Mouse (Mus musculus) liver, embryonic 13.5 days (tissue): ENCODE results near the gene Ebf1. TPM values are rescaled to one million over a fixed set of nuclear protein-coding genes. Genes with fewer than 3 reads are reported as not detected.

Source experiments
- ATAC-seq: fragments of 200-750 bp; cut with Nextera tagmentation; 2 replicates; pipeline ENCODE4 v1.8.0; 2017; ENCODE audit warnings: low read depth, mild to moderate bottlenecking, moderate number of reproducible peaks, moderate library complexity
- DNase-seq: peaks from one replicate; pipeline ENCODE4 v3.0.0; 2022
- H3K27ac ChIP-seq: fragments of 300-500 bp; sonication (generic); 2 replicates; pipeline ENCODE4 v1.5.1; 2015; ENCODE audit warnings: moderate library complexity, mild to moderate bottlenecking, inconsistent platforms
- H3K27me3 ChIP-seq: fragments of 300-500 bp; sonication (generic); 2 replicates; pipeline ENCODE4 v1.6.1; 2015; ENCODE audit warnings: mild to moderate bottlenecking, inconsistent platforms
- H3K36me3 ChIP-seq: fragments of 300-500 bp; sonication (generic); 2 replicates; pipeline ENCODE4 v1.6.1; 2015; ENCODE audit warnings: mild to moderate bottlenecking, inconsistent platforms
- H3K4me1 ChIP-seq: fragments of 300-500 bp; sonication (generic); replicated peaks from 2 replicates; pipeline ENCODE4 v1.6.1; 2015; ENCODE audit warnings: inconsistent platforms
- H3K4me2 ChIP-seq: fragments of 300-500 bp; sonication (generic); 2 replicates; pipeline ENCODE4 v1.6.1; 2015; ENCODE audit warnings: inconsistent platforms, mild to moderate bottlenecking, moderate library complexity
- H3K4me3 ChIP-seq: fragments of 300-500 bp; sonication (generic); replicated peaks from 2 replicates; pipeline ENCODE4 v1.5.1; 2015; ENCODE audit warnings: mild to moderate bottlenecking, inconsistent platforms
- H3K9ac ChIP-seq: fragments of 300-500 bp; sonication (generic); 2 replicates; pipeline ENCODE4 v1.6.1; 2015; ENCODE audit warnings: mild to moderate bottlenecking, inconsistent platforms
- H3K9me3 ChIP-seq: fragments of 300-500 bp; sonication (generic); replicated peaks from 2 replicates; pipeline ENCODE4 v1.6.1; 2016; ENCODE audit warnings: inconsistent platforms
- WGBS: fragments of 180-500 bp; shearing (Covaris S2); methylation state at CpG from one replicate; pipeline ENCODE4 v1.1.7; 2015; ENCODE audit not compliant: insufficient replicate concordance; 5-methylcytosine and 5-hydroxymethylcytosine counted together
- polyA plus RNA-seq: library from polyadenylated mRNA; unstranded; fragments of >200 nt; fragmentation: Nextera tagmentation; extraction: Ambion mirVana; gene quantifications from 2 replicates; pipeline ENCODE4 v1.2.1, GENCODE M21; 2015

Gene Ebf1
- polyA plus RNA-seq, 1 experiment from 2014 or later, result 0.31 TPM

DNA sequence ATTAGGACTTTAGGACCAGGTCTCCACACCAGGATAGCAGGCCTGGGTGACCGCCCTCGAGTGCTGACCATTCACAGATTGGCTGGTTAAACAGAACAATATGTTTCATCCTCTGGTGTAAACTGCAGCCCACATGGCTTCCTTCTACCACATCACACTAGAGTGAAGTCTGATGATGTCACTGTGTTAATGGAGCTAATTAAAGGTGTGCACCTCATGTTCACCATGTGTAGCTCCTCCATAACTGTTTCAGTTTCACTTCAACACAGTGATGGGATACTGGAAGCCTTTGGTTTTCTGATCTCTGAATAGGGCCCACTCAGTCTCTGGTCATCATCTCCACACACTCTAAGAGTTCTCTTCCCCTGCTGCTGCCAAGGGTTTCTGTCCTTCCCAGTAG is 158.4 kb downstream of the Ebf1 start:
- no peak overlapping the region for H3K4me3 ChIP-seq
- ATAC-seq (no peak), DNase-seq (no peak)
- no peak overlapping the region for H3K4me2 ChIP-seq
- H3K4me1 ChIP-seq, result no peaks in the 10 kb centered on the region
- H3K9me3 ChIP-seq, result no peaks in the 10 kb centered on the region
- H3K27me3 ChIP-seq, result no peaks in the 10 kb centered on the region
- no peaks in the 10 kb centered on the region for H3K36me3 ChIP-seq
- H3K9ac ChIP-seq, result no peak overlapping the region
- no peak overlapping the region for H3K27ac ChIP-seq
- 74% methylated on average over 2 of the region's 2 CpGs for WGBS

DNA sequence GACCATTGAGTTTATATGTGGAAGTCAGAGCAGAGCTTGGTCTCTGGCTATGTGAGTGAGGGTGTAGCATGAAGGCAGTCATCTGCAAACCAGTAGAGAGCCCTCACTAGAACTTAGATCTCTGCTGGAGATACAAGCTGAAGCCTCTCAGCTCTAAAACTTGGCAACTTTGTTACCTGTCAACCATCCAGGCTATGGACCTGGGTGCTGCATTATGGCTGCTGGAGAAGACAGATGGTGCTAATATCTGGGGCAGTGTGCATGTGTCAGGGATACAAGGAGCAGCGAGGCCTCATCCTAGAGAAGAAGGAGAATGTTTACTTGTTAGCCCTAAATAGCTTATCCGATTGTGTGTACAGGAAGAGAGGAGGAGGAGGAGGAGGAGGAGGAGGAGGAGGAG is 159.4 kb downstream of the Ebf1 start:
- WGBS, result 57% methylated on average over 1 of the region's 2 CpGs
- ATAC-seq, result no peak

DNA sequence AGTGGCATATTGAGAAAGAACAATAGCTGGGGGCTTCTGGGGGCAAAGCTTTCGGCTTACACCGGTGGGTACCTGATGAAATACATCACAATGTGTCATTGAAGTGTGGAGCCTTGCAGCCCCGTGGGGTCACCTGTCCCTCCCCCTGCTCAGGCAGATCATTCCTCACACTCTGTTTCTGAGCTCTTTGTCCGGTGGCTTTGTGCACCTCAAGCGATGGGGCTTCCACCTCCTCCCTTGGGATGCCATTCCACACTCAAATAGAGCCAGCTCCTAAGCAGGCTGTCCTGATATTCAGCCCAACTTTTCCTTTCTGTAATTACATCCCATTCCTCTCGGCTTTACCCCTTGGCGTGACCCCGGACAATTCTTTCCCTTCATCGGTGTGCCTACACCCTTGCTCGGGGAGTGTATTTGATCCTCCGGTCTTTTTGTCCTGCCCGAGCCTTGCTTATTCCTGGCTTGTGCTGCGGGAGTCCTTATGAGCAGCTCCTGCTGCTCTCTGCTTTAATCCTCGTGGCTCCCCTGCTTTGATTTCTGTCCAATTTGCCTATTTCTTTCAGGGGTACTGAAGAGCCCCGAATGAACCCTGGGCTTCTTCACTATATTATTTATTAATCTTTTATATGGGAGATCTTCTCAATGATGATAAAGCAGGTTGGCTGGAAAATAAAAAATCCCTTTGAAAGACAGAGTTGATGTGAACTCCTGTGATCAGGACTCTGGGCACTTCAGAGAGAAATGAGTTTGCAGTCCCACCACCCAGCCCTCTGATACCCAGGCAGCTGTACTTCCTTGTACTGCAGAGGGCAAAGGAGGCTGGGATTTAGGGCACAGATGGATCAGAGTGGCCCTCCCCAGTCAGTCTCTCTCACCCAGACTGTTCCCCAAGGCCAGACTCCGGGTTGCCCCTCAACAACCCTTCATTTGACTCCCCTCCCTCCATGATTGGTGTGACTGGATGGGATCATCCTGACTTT is 160.5 kb downstream of the Ebf1 start:
- Histone ChIP-seq H3K4me1 (no peaks in the 10 kb centered on the region), H3K9me3 (no peaks in the 10 kb centered on the region), H3K27ac (no peak overlapping the region), H3K4me2 (no peak overlapping the region), H3K4me3 (no peak overlapping the region), H3K36me3 (no peaks in the 10 kb centered on the region), H3K27me3 (no peaks in the 10 kb centered on the region), H3K9ac (no peak overlapping the region)
- ATAC-seq (no peak), DNase-seq (no peak)
- 60% methylated on average over 16 of the region's 16 CpGs for WGBS

More for the DNA sequence above, 159.4 kb downstream of the Ebf1 start:
- H3K4me1 ChIP-seq, result no peaks in the 10 kb centered on the region
- no peak overlapping the region for H3K4me3 ChIP-seq
- H3K4me2 ChIP-seq, result no peak overlapping the region
- H3K9me3 ChIP-seq, result no peaks in the 10 kb centered on the region
- H3K9ac ChIP-seq, result no peak overlapping the region
- no peaks in the 10 kb centered on the region for H3K27me3 ChIP-seq
- DNase-seq, result no peak
- H3K36me3 ChIP-seq, result no peaks in the 10 kb centered on the region
- no peak overlapping the region for H3K27ac ChIP-seq

DNA sequence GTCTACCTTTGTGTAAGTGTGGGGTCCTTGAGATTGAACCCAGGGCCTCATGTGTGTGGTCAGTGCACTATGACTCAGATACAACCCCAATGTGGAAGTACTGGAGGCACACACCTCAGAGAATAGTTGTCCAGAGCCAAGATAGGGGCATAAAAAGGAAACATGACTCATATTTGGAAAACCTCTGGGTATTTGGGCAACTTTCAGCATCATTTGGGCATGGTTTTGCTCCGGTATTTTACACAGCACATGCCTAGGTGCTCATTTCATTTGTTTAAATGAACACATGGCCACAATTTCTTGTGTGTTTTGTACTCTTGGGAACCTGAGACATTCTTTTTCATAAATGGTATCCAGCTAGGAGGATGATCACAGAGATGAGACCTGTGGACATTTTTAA is 161.9 kb downstream of the Ebf1 start:
- H3K27ac ChIP-seq, result no peak overlapping the region
- no peaks in the 10 kb centered on the region for H3K36me3 ChIP-seq
- H3K9ac ChIP-seq, result no peak overlapping the region
- H3K4me1 ChIP-seq, result no peaks in the 10 kb centered on the region
- H3K9me3 ChIP-seq, result no peaks in the 10 kb centered on the region
- H3K27me3 ChIP-seq, result no peaks in the 10 kb centered on the region
- no peak for DNase-seq
- no peak overlapping the region for H3K4me2 ChIP-seq
- no peak for ATAC-seq
- 54% methylated on average over 1 of the region's 1 CpGs for WGBS
- H3K4me3 ChIP-seq, result no peak overlapping the region

DNA sequence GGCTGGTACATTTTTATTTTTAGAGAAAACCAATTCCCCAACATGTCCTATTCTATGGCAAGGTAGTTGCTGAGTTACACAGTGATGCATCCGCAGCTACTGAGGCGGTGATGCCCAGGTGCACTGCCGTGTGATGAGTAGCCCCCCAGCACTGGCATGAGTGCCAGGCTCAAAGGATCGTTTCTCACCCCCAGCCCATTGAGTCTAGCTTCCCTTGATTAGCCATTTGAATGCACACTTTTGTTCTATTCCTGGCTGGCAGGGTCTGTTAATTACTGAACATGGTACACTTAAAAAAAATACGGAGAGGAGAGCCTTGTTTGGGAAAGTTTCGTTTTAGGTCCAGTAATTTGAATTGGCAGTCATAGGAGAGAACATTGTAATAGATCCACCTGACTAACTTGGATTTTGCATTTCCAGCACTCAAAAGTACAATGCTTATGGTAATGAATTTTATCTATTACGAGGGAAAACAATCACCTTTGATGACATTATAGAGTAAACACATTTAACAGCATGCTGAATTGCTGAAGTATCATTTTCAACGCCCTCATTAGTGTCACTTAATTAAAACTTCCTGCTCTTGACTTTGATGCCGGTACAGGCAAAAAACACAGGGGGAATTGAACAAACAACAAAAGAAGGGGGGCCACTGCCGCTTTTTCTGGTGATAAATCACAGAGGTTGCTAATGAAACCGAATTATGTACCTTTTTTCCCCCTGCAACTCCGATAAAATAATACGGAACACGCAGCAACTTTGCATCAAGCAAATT is 167.3 kb downstream of the Ebf1 start:
- whole genome bisulfite sequencing, result 72% methylated on average over 14 of the region's 14 CpGs
- H3K4me1 ChIP-seq, result no peaks in the 10 kb centered on the region
- H3K27ac ChIP-seq, result no peak overlapping the region
- H3K9ac ChIP-seq, result no peak overlapping the region
- ATAC-seq (no peak), DNase-seq (no peak)
- no peaks in the 10 kb centered on the region for H3K27me3 ChIP-seq
- H3K9me3 ChIP-seq, result no peaks in the 10 kb centered on the region
- no peaks in the 10 kb centered on the region for H3K36me3 ChIP-seq
- H3K4me2 ChIP-seq, result no peak overlapping the region
- H3K4me3 ChIP-seq, result no peak overlapping the region

DNA sequence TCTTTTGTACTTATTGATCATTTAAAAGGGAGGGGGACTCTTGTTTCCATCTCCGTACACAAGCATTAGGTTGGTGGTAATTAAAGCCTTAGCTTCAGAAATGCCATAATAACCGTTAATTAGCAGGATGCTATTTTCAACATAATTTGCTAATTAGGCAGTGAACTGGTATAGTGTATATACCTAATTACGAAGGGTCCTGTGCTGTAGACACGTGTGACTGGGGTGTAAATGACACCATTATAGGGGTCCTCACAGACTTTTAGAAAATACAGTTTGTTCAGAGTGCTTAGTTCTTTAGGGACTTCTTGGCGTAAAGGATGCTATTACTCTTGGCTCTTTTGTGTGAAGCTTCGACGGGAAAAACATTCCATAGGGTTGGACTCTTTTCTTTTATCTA is 167.9 kb downstream of the Ebf1 start:
- no peak for ATAC-seq
- H3K9me3 ChIP-seq, result no peaks in the 10 kb centered on the region
- WGBS, result 64% methylated on average over 7 of the region's 7 CpGs

DNA sequence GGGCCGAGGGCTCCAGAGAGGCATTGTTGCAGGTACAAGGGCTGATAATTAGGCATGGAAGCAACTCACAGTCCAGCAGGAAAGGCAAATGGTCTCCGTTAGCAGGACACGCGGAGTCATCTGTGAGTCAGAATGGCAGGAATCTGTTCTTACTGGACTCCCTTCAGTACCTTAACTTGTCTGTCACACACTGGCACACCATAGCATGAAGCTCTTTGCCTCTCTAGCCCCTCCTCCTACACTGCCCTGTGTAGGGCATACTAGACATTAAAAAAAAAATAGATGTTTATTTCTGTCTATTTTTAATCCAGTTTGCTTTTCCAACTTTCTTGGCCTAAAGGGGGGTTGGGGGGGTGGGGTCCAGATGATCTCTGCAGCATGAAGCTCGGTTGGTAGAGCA is 168.4 kb downstream of the Ebf1 start:
- H3K9ac ChIP-seq, result no peak overlapping the region
- no peaks in the 10 kb centered on the region for H3K9me3 ChIP-seq
- no peaks in the 10 kb centered on the region for H3K36me3 ChIP-seq
- WGBS, result 67% methylated on average over 5 of the region's 5 CpGs
- H3K27ac ChIP-seq, result no peak overlapping the region
- ATAC-seq, result no peak
- no peak for DNase-seq
- H3K4me1 ChIP-seq, result no peaks in the 10 kb centered on the region
- H3K27me3 ChIP-seq, result no peaks in the 10 kb centered on the region
- H3K4me2 ChIP-seq, result no peak overlapping the region
- no peak overlapping the region for H3K4me3 ChIP-seq

More for the DNA sequence above, 167.9 kb downstream of the Ebf1 start:
- Histone ChIP-seq H3K27ac (no peak overlapping the region), H3K9ac (no peak overlapping the region), H3K4me3 (no peak overlapping the region), H3K4me1 (no peaks in the 10 kb centered on the region), H3K27me3 (no peaks in the 10 kb centered on the region), H3K4me2 (no peak overlapping the region), H3K36me3 (no peaks in the 10 kb centered on the region)
- no peak for DNase-seq

DNA sequence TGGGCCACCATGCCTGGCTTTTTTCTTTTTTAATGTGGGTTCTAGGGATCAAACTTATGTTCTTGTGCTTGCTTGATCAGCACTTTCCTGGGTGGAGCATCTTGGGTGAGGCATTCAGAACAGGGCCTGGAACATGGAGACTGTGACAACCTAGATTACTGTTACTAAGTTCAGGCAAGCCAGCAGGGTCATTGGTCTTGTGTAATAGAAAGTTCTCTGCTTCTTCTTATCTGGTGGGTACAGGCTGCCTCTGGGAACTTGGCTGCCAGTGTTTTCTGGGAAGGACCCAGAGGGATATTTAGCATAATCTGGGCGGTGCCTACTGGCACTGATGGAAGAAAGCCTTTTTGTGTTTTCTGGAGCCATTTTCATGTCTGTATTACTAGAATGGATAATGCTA is 170.9 kb downstream of the Ebf1 start:
- H3K27me3 ChIP-seq, result no peaks in the 10 kb centered on the region
- H3K9ac ChIP-seq, result no peak overlapping the region
- no peaks in the 10 kb centered on the region for H3K4me1 ChIP-seq
- peak; percentile 13 for DNase-seq
- H3K27ac ChIP-seq, result no peak overlapping the region
- ATAC-seq, result peak; percentile 64
- H3K9me3 ChIP-seq, result no peaks in the 10 kb centered on the region
- no peak overlapping the region for H3K4me3 ChIP-seq
- 61% methylated on average over 1 of the region's 1 CpGs for WGBS
- no peaks in the 10 kb centered on the region for H3K36me3 ChIP-seq
- no peak overlapping the region for H3K4me2 ChIP-seq

DNA sequence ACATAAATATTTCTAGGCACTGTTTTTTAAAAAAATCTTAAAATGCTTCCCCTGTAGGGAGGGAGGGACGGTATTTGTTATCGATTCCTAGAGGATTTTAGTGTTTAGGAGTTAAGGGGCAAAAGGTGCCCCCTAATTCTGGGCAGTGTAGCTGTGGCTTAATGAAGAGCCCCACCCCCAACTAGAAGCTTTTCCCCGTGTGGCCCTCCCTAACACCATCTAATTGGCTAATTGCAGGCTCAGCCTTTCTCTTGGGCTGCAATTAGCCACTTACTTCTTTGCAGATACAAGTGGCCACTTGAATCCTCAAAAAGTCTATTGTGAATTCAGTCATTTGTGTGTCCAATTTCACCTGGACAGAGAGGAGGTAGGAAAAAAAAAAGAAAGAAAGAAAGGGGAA is 175.7 kb downstream of the Ebf1 start:
- 30% methylated on average over 3 of the region's 3 CpGs for WGBS
- ATAC-seq, result no peak
- Histone ChIP-seq H3K4me1 (no peaks in the 10 kb centered on the region), H3K27ac (no peak overlapping the region), H3K27me3 (no peaks in the 10 kb centered on the region), H3K4me2 (no peak overlapping the region), H3K36me3 (no peaks in the 10 kb centered on the region), H3K4me3 (no peak overlapping the region), H3K9ac (no peak overlapping the region), H3K9me3 (no peaks in the 10 kb centered on the region)
- DNase-seq, result no peak

DNA sequence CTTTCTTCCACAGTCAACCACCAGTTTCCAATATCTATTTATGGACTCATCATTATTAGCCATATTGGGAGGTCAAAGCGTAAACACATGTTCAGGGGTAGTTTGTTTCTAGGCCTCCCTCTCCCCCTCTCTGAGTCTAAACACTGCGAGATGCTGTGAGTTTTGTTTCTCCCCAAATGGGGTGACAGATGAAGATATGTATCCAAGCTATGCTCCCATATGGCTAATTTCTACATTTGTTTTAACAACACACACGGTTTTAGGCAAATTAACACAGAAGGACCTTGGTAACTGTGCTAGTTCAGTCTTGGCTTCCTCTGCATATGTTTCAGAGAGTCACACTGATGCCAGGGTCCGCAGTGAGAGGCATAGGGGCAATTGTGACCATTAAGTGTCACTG is 177.8 kb downstream of the Ebf1 start:
- Histone ChIP-seq H3K4me3 (no peak overlapping the region), H3K27ac (no peak overlapping the region), H3K27me3 (no peaks in the 10 kb centered on the region), H3K4me2 (no peak overlapping the region), H3K4me1 (no peaks in the 10 kb centered on the region), H3K9me3 (no peaks in the 10 kb centered on the region), H3K36me3 (no peaks in the 10 kb centered on the region), H3K9ac (no peak overlapping the region)
- DNase-seq (no peak), ATAC-seq (no peak)
- WGBS, result 68% methylated on average over 4 of the region's 4 CpGs

DNA sequence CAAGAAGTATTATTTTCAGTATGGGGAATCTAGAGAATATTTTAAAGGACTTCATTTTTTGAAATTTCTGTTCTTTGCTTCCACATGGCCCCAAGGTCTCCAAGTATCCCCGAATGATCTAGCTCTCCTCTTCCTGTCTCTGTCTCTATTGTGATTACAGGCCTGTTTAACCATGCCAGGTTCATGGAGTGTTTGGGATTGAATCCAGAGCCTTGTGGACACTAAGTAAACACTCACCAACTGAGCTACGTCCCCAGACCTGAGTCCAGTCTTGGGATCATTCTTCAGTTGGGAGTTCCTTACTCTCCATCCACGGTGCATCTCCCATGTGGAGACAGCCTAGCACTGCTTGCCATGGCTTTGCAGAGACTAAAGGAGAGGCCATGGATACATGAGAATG is 178.7 kb downstream of the Ebf1 start:
- no peaks in the 10 kb centered on the region for H3K9me3 ChIP-seq
- H3K36me3 ChIP-seq, result no peaks in the 10 kb centered on the region
- H3K4me3 ChIP-seq, result no peak overlapping the region
- no peak overlapping the region for H3K4me2 ChIP-seq
- WGBS, result 57% methylated on average over 3 of the region's 3 CpGs
- ATAC-seq (no peak), DNase-seq (no peak)
- no peak overlapping the region for H3K27ac ChIP-seq
- no peak overlapping the region for H3K9ac ChIP-seq
- no peaks in the 10 kb centered on the region for H3K4me1 ChIP-seq
- no peaks in the 10 kb centered on the region for H3K27me3 ChIP-seq
